Mouse (Mus musculus): ENCODE results near the gene Atg9a.

DNA sequence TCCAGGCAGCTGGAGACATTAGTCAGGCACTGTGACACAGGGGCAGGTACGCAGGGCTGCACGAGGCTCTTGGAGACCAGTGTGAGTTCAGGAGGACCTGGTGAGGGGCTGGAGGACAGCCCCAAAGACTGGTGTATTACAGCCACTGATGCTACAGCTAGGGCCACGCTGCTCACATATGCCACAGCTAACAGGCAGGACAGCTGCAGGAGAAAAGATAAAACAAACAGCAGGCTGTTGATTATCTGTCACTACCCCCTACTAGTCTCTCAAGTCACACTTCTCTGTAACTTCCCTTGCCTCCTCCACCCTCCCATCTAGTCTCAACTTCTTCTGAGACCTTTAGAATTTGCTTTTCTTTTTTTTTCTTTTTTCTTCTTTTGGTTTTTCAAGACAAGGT lies 55.3 kb downstream of the Atg9a start:
- no peak for TF ChIP-seq POLR2A (IDR thresholded peaks at IDR 0.05; ENCODE audit: insufficient read depth, low read length)
- TF ChIP-seq CTCF (IDR thresholded peaks at IDR 0.05; ENCODE audit: low read depth, low read length), result no peak

Data from ES-Bruce4 (cell line).